Mouse (Mus musculus) hindbrain, embryonic 15.5 days (tissue): ENCODE measurements around the gene Agbl4. TPM values are rescaled to one million over a fixed set of nuclear protein-coding genes. Genes with fewer than 3 reads are reported as not detected.

Source experiments
- ATAC-seq: fragments of 200-750 bp; cut with Nextera tagmentation; 2 replicates; pipeline ENCODE4 v1.8.0; 2017; ENCODE audit warnings: low read depth, moderate number of reproducible peaks, moderate TSS enrichment; ENCODE audit not compliant: low FRiP score
- H3K27ac ChIP-seq: fragments of 300-500 bp; sonication (generic); replicated peaks from 2 replicates; pipeline ENCODE4 v1.5.1; 2015; ENCODE audit warnings: mild to moderate bottlenecking, inconsistent platforms
- H3K27me3 ChIP-seq: fragments of 300-500 bp; sonication (generic); 2 replicates; pipeline ENCODE4 v1.6.1; 2015; ENCODE audit warnings: control low read depth, inconsistent platforms
- H3K36me3 ChIP-seq: fragments of 300-500 bp; sonication (generic); 2 replicates; pipeline ENCODE4 v1.6.1; 2015; ENCODE audit warnings: control low read depth, inconsistent platforms
- H3K4me1 ChIP-seq: fragments of 300-500 bp; sonication (generic); replicated peaks from 2 replicates; pipeline ENCODE4 v1.6.1; 2015; ENCODE audit warnings: control low read depth, inconsistent platforms
- H3K4me2 ChIP-seq: fragments of 300-500 bp; sonication (generic); 2 replicates; pipeline ENCODE4 v1.6.1; 2015; ENCODE audit warnings: moderate library complexity, mild to moderate bottlenecking, inconsistent platforms
- H3K4me3 ChIP-seq: fragments of 300-500 bp; sonication (generic); 2 replicates; pipeline ENCODE4 v1.5.1; 2015; ENCODE audit warnings: mild to moderate bottlenecking, inconsistent platforms
- H3K9ac ChIP-seq: fragments of 300-500 bp; sonication (generic); 2 replicates; pipeline ENCODE4 v1.6.1; 2015; ENCODE audit warnings: inconsistent platforms
- H3K9me3 ChIP-seq: fragments of 300-500 bp; sonication (generic); 2 replicates; pipeline ENCODE4 v1.6.1; 2016; ENCODE audit warnings: control low read depth, inconsistent platforms
- WGBS: fragments of 180-500 bp; shearing (Covaris S2); methylation state at CpG from one replicate; pipeline ENCODE4 v1.1.7; 2015; 5-methylcytosine and 5-hydroxymethylcytosine counted together
- polyA plus RNA-seq: library from polyadenylated mRNA; unstranded; fragments of >200 nt; fragmentation: Nextera tagmentation; extraction: Ambion mirVana; gene quantifications from 2 replicates; pipeline ENCODE4 v1.2.1, GENCODE M21; 2015

The Agbl4 gene
- polyA plus RNA-seq, 1 experiment from 2014 or later: 2.9 TPM

DNA sequence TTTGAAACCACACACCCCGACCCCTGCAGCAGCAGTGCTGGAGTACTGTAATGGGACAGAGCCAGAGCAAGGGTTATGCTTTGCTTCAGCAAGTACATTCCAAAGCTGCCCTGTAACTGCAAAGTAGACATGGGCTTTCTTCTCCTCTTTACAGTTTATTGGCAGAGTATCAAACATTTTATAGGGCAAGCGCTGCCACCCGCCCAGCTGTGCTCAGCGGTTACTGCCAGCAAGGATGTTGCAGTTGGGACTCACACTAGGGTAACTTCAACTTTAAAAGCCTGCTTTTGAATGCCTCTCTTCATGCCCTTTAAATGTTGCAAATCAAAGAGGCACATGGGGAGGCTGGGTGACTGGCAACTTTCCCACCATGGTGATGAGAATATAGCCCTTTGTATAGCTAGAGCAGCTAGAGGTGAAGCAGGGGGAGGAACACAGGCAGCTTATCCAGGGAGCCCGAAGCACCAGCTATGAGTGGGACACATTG, 1293.6 kb downstream of the Agbl4 start:
- Histone ChIP-seq H3K27me3 (no peaks in the 10 kb centered on the region), H3K9ac (no peak overlapping the region), H3K4me3 (no peak overlapping the region), H3K36me3 (no peaks in the 10 kb centered on the region), H3K4me2 (no peak overlapping the region), H3K9me3 (no peaks in the 10 kb centered on the region), H3K27ac (no peak overlapping the region), H3K4me1 (peaks cover 23% of the 10 kb centered on the region)
- 33% methylated on average over 5 of the region's 5 CpGs for WGBS
- peak; percentile 78 for ATAC-seq

DNA sequence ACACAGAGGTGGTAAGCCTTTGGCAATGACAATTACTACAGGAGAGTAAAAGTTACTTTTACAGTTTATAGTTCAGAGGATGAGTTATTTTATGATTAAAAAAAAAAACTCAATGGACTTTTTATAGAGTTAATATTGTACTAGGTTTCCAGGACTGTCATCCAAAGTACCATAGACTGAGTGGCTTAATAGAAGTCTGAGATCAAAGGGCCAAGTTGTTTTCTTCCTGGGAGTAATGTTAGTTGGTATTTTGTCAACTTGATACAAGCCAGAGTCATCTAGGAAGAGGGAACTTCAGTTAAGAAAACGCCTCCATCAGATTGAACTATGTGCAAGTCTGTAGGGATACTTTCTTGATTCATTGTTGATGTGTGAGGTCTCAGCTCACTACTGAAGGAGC, 1303.9 kb downstream of the Agbl4 start:
- Histone ChIP-seq H3K27me3 (no peaks in the 10 kb centered on the region), H3K4me3 (no peak overlapping the region), H3K9ac (no peak overlapping the region), H3K36me3 (no peaks in the 10 kb centered on the region), H3K4me1 (no peaks in the 10 kb centered on the region), H3K27ac (no peak overlapping the region), H3K9me3 (no peaks in the 10 kb centered on the region), H3K4me2 (no peak overlapping the region)
- no peak for ATAC-seq
- 78% methylated on average over 1 of the region's 1 CpGs for WGBS

- Histone ChIP-seq H3K27me3 (no peaks in the 10 kb centered on the region), H3K4me2 (no peak overlapping the region), H3K9ac (no peak overlapping the region), H3K4me3 (no peak overlapping the region), H3K9me3 (no peaks in the 10 kb centered on the region), H3K4me1 (no peaks in the 10 kb centered on the region), H3K27ac (no peak overlapping the region), H3K36me3 (no peaks in the 10 kb centered on the region)
- WGBS: 61% methylated on average over 2 of the region's 2 CpGs
- no peak for ATAC-seq
Measured at GRCm38 (mm10) chr4:111704126-111704525, 1306.7 kb downstream of the Agbl4 start.

DNA sequence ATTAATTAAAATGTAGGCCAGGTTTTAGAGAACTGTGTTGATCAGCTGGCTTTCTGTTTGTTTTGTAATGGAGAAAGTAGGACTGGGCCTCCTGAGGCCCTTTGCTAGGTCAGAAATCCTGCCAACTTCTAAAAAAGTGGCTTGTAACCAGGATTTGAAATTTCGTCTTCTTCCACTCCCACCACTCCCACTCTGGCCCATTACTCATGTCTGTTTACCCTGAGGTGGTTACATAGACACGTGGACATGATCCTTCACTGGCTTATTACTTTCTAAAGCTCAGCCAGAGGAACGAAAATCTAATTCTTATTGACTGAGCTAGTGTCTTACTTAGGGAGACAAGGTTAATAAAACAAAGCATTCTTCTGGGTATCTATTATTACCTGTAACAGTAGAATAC, 1307.5 kb downstream of the Agbl4 start:
- WGBS: 85% methylated on average over 3 of the region's 3 CpGs
- Histone ChIP-seq H3K4me3 (no peak overlapping the region), H3K9ac (no peak overlapping the region), H3K9me3 (no peaks in the 10 kb centered on the region), H3K4me2 (no peak overlapping the region), H3K27ac (no peak overlapping the region), H3K36me3 (no peaks in the 10 kb centered on the region), H3K27me3 (no peaks in the 10 kb centered on the region), H3K4me1 (no peaks in the 10 kb centered on the region)
- ATAC-seq: no peak

Other genes starting within 250 kb of the Agbl4 start
- gene Elavl4, start 45.8 kb upstream of the Agbl4 start, polyA plus RNA-seq: 335 and 340 TPM in 2 replicates